Mouse (Mus musculus) myocyte (in vitro differentiated cells): ENCODE measurements around the gene Zmynd10. TPM values are rescaled to one million over a fixed set of nuclear protein-coding genes. Genes with fewer than 3 reads are reported as not detected.

Source experiments
- H3K27me3 ChIP-seq: one replicate; pipeline ENCODE4 v1.6.1; 2011; ENCODE audit not compliant: control insufficient read depth, insufficient read depth, insufficient read length
- H3K36me3 ChIP-seq: one replicate; pipeline ENCODE4 v1.6.1; 2011; ENCODE audit not compliant: control insufficient read depth, insufficient read depth
- H3K4me2 ChIP-seq: one replicate; pipeline ENCODE4 v1.6.1; 2011; ENCODE audit warnings: low read depth, control low read depth
- H3K4me3 ChIP-seq: one replicate; pipeline ENCODE4 v1.5.1; 2011; ENCODE audit warnings: mild to moderate bottlenecking, control low read depth, moderate library complexity
- H3K79me2 ChIP-seq: one replicate; pipeline ENCODE4 v1.6.1; 2011; ENCODE audit not compliant: control insufficient read depth, insufficient read depth
- H3ac ChIP-seq: one replicate; pipeline ENCODE4 v1.6.1; 2011; ENCODE audit not compliant: control insufficient read depth, insufficient read length
- CEBPB ChIP-seq: IDR thresholded peaks from 2 replicates; pipeline ENCODE4 v1.6.1; 2011; ENCODE audit warnings: mild to moderate bottlenecking, moderate library complexity; ENCODE audit not compliant: poor library complexity, insufficient read depth, severe bottlenecking
- E2F4 ChIP-seq: IDR thresholded peaks from one replicate; pipeline ENCODE4 v1.6.1; 2011; ENCODE audit warnings: mild to moderate bottlenecking, control low read depth, moderate library complexity; ENCODE audit not compliant: insufficient read depth
- MAX ChIP-seq: IDR thresholded peaks from one replicate; pipeline ENCODE4 v1.6.1; 2011; ENCODE audit warnings: low read depth, mild to moderate bottlenecking, control low read depth
- MYOD1 ChIP-seq, 3 experiments: IDR thresholded peaks; one replicate each; pipeline ENCODE4 v1.6.1; 2011; ENCODE audit warnings: control low read depth in 2 of 3, low read depth in 2 of 3, mild to moderate bottlenecking in 2 of 3, moderate library complexity in 1 of 3; ENCODE audit not compliant: insufficient read length in 2 of 3, control insufficient read depth in 1 of 3
- MYOG ChIP-seq, 3 experiments: IDR thresholded peaks; one replicate each; pipeline ENCODE4 v1.6.1; 2011; ENCODE audit warnings: control low read depth in 2 of 3, low read depth in 2 of 3, mild to moderate bottlenecking in 2 of 3; ENCODE audit not compliant: insufficient read length in 2 of 3, control insufficient read depth in 1 of 3, insufficient read depth in 1 of 3
- POLR2A ChIP-seq: IDR thresholded peaks from one replicate; pipeline ENCODE4 v1.6.1; 2011; ENCODE audit warnings: low read depth, mild to moderate bottlenecking, control low read depth, moderate library complexity; ENCODE audit not compliant: insufficient read length
- POLR2AphosphoS2 ChIP-seq: IDR thresholded peaks from one replicate; pipeline ENCODE4 v1.6.1; 2011; ENCODE audit warnings: low read depth, control low read depth; ENCODE audit not compliant: insufficient read length
- REST ChIP-seq: IDR thresholded peaks from one replicate; pipeline ENCODE4 v1.6.1; 2011; ENCODE audit warnings: mild to moderate bottlenecking, control low read depth, moderate library complexity; ENCODE audit not compliant: insufficient read depth, insufficient read length
- SRF ChIP-seq: IDR thresholded peaks from one replicate; pipeline ENCODE4 v1.6.1; 2011; ENCODE audit warnings: low read depth; ENCODE audit not compliant: control insufficient read depth, insufficient read length
- TCF12 ChIP-seq: IDR thresholded peaks from one replicate; pipeline ENCODE4 v1.6.1; 2011; ENCODE audit warnings: mild to moderate bottlenecking, control low read depth; ENCODE audit not compliant: poor library complexity, insufficient read depth, severe bottlenecking
- TCF3 ChIP-seq: IDR thresholded peaks from one replicate; pipeline ENCODE4 v1.6.1; 2011; ENCODE audit warnings: low read depth, control low read depth; ENCODE audit not compliant: insufficient read length
- USF1 ChIP-seq: IDR thresholded peaks from one replicate; pipeline ENCODE4 v1.6.1; 2011; ENCODE audit warnings: low read depth, mild to moderate bottlenecking, control low read depth, moderate library complexity
- polyA plus RNA-seq: library from polyadenylated mRNA; unstranded; fragments of >200 nt; fragmentation: generic; extraction: Trizol; gene quantifications from one replicate; pipeline ENCODE4 v1.2.1, GENCODE M21; 2012; ENCODE audit warnings: missing spikeins

The Zmynd10 gene
- polyA plus RNA-seq, 1 experiment = 0.52 TPM

- no peak overlapping the region for H3K4me2 ChIP-seq
- H3K36me3 ChIP-seq = peaks cover under 1% of the 10 kb centered on the region
- H3K4me3 ChIP-seq = no peak overlapping the region
- no peak overlapping the region for H3ac ChIP-seq
- no peaks in the 10 kb centered on the region for H3K79me2 ChIP-seq
- TF ChIP-seq MYOG (IDR thresholded peaks at IDR 0.05; ENCODE audit: control insufficient read depth in 1 of 3, insufficient read depth in 1 of 3, insufficient read length in 2 of 3, low read depth in 2 of 3) (no peak), SRF (no peak), USF1 (no peak), REST (no peak), TCF12 (no peak)
- no peaks in the 10 kb centered on the region for H3K27me3 ChIP-seq
These were observed 2.9 kb upstream of the Zmynd10 start for GRCm38 (mm10) chr9:107544196-107544700.

GRCm38 (mm10) chr9:107544729-107545128, 2.4 kb upstream of the Zmynd10 start:
- TF ChIP-seq TCF12 (no peak), POLR2AphosphoS2 (no peak), MAX (no peak), USF1 (no peak), POLR2A (no peak), CEBPB (no peak), MYOD1 (IDR thresholded peaks at IDR 0.05; ENCODE audit: control insufficient read depth in 1 of 3, insufficient read length in 2 of 3, low read depth in 2 of 3) (no peak), TCF3 (no peak), SRF (no peak), E2F4 (no peak), MYOG (IDR thresholded peaks at IDR 0.05; ENCODE audit: control insufficient read depth in 1 of 3, insufficient read depth in 1 of 3, insufficient read length in 2 of 3, low read depth in 2 of 3) (no peak), REST (no peak)
- no peak overlapping the region for H3ac ChIP-seq
- no peaks in the 10 kb centered on the region for H3K79me2 ChIP-seq
- no peak overlapping the region for H3K4me2 ChIP-seq
- no peaks in the 10 kb centered on the region for H3K27me3 ChIP-seq
- no peak overlapping the region for H3K4me3 ChIP-seq
- H3K36me3 ChIP-seq = no peaks in the 10 kb centered on the region

- no peaks in the 10 kb centered on the region for H3K36me3 ChIP-seq
- H3K4me3 ChIP-seq = no peak overlapping the region
- no peak overlapping the region for H3ac ChIP-seq
- H3K79me2 ChIP-seq = no peaks in the 10 kb centered on the region
- H3K4me2 ChIP-seq = no peak overlapping the region
- no peaks in the 10 kb centered on the region for H3K27me3 ChIP-seq
- TF ChIP-seq POLR2AphosphoS2 = no peak
- no peak for TF ChIP-seq TCF3
- no peak for TF ChIP-seq MYOD1 (IDR thresholded peaks at IDR 0.05; ENCODE audit: control insufficient read depth in 1 of 3, insufficient read length in 2 of 3, low read depth in 2 of 3)
- no peak for TF ChIP-seq SRF
- no peak for TF ChIP-seq USF1
- TF ChIP-seq MAX = no peak
- TF ChIP-seq TCF12 = no peak
- TF ChIP-seq CEBPB = no peak
- TF ChIP-seq POLR2A = no peak
- no peak for TF ChIP-seq MYOG (IDR thresholded peaks at IDR 0.05; ENCODE audit: control insufficient read depth in 1 of 3, insufficient read depth in 1 of 3, insufficient read length in 2 of 3, low read depth in 2 of 3)
These were observed 1.9 kb upstream of the Zmynd10 start for GRCm38 (mm10) chr9:107545199-107545598.

- H3K79me2 ChIP-seq = no peaks in the 10 kb centered on the region
- no peaks in the 10 kb centered on the region for H3K36me3 ChIP-seq
- H3K4me3 ChIP-seq = no peak overlapping the region
- no peak overlapping the region for H3K4me2 ChIP-seq
- H3K27me3 ChIP-seq = no peaks in the 10 kb centered on the region
- H3ac ChIP-seq = no peak overlapping the region
- TF ChIP-seq POLR2AphosphoS2 (no peak), POLR2A (no peak), USF1 (no peak), MYOG (IDR thresholded peaks at IDR 0.05; ENCODE audit: control insufficient read depth in 1 of 3, insufficient read depth in 1 of 3, insufficient read length in 2 of 3, low read depth in 2 of 3) (no peak), TCF12 (no peak), CEBPB (no peak), MYOD1 (IDR thresholded peaks at IDR 0.05; ENCODE audit: control insufficient read depth in 1 of 3, insufficient read length in 2 of 3, low read depth in 2 of 3) (no peak), REST (no peak), TCF3 (no peak), E2F4 (no peak), SRF (no peak), MAX (no peak)
These were observed 1.5 kb upstream of the Zmynd10 start for GRCm38 (mm10) chr9:107545602-107546001.

- no peak overlapping the region for H3K4me3 ChIP-seq
- no peak for TF ChIP-seq MAX
- no peak for TF ChIP-seq E2F4
- TF ChIP-seq TCF12 = no peak
- TF ChIP-seq CEBPB = no peak
- TF ChIP-seq MYOD1 (IDR thresholded peaks at IDR 0.05; ENCODE audit: control insufficient read depth in 1 of 3, insufficient read length in 2 of 3, low read depth in 2 of 3) = no peak
These were observed 859 bp downstream of the Zmynd10 start for GRCm38 (mm10) chr9:107547957-107548356.

More at GRCm38 (mm10) chr9:107547957-107548356, 859 bp downstream of the Zmynd10 start:
- Histone ChIP-seq H3K4me2 (no peak overlapping the region), H3K79me2 (peaks cover 5% of the 10 kb centered on the region), H3ac (no peak overlapping the region), H3K36me3 (no peaks in the 10 kb centered on the region), H3K27me3 (no peaks in the 10 kb centered on the region)
